Mouse (Mus musculus) spleen, adult 2 months (tissue): Measurements from ENCODE around the gene Wtap.
"Not testable (repeated sequence)": the region's sequence is repeated elsewhere in the genome, so short reads cannot be mapped to it uniquely, and the experiment has no call there.

Experiments used
- CTCF ChIP-seq: fragments of 200-500 bp; IDR thresholded peaks from 2 replicates; pipeline ENCODE4 v1.5.1; 2011; ENCODE audit warnings: mild to moderate bottlenecking, inconsistent platforms; ENCODE audit not compliant: insufficient read depth, insufficient read length, insufficient replicate concordance; ENCODE audit errors: extremely low read depth
- POLR2A ChIP-seq: fragments of 200-500 bp; IDR thresholded peaks from 2 replicates; pipeline ENCODE4 v1.6.1; 2011; ENCODE audit warnings: low read depth, low read length, inconsistent platforms

DNA sequence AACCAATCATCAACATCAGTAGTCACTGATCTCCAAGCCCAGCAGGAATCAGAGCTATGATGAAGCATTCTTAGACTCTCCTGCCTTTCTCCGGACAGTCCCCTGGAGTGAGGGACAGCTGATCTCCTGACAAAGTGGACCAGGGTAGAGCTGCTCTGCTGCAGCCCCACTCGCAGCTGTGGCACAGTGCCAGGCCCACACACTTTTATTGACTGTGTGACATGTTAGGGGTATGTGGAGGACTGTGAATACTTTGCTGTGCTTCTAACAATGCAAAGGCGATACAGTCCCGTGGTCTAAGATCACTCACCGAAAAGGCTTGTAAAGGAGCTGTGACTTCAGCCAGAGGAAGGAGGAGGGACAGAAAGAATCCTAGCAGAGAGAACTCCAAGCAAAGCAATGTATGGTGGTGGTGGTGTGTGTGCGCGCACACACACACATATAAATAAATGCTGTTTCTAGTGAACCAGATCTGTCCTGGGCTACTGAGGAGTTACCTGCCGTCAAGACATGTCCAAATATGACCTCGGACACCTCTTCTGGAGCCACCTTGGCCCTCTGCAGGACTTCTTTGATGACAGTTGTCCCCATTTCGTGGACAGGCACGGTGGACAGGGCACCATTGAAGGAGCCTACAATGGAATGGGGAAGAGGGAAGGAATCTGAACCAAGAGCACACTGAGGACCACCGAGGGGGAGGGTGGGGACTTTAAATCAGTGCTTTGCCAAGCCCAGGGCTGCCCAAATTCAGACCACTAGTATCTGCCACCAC lies 54.4 kb downstream of the Wtap start:
- TF ChIP-seq POLR2A, CTCF: not testable (repeated sequence)
